Mouse (Mus musculus) C2C12 (cell line): ENCODE data around the gene Lzts2.

ENCODE experiments used
- CEBPB ChIP-seq: IDR thresholded peaks from one replicate; pipeline ENCODE4 v1.6.1; 2011; ENCODE audit warnings: low read depth, mild to moderate bottlenecking, control low read depth, moderate library complexity
- CTCF ChIP-seq: IDR thresholded peaks from one replicate; pipeline ENCODE4 v1.5.1; 2011; ENCODE audit not compliant: control insufficient read depth, insufficient read depth, insufficient read length
- MYOD1 ChIP-seq: IDR thresholded peaks from one replicate; pipeline ENCODE4 v1.6.1; 2011; ENCODE audit warnings: low read depth; ENCODE audit not compliant: control insufficient read depth, insufficient read length
- MYOG ChIP-seq: IDR thresholded peaks from one replicate; pipeline ENCODE4 v1.6.1; 2011; ENCODE audit not compliant: control insufficient read depth, insufficient read length; ENCODE audit errors: extremely low read depth
- USF1 ChIP-seq: IDR thresholded peaks from one replicate; pipeline ENCODE4 v1.6.1; 2011; ENCODE audit warnings: low read depth, mild to moderate bottlenecking, control low read depth, moderate library complexity

- TF ChIP-seq CTCF (no peak), MYOD1 (no peak), CEBPB (no peak), USF1 (no peak), MYOG (no peak)
These were observed 44.6 kb downstream of the Lzts2 start for GRCm38 (mm10) chr19:45058841-45059240.
